Mouse (Mus musculus): ENCODE data around the gene Elp5. TPM values are rescaled to one million over a fixed set of nuclear protein-coding genes. Genes with fewer than 3 reads are reported as not detected.
A peak's percentile ranks its signal among the peaks of the same experiment; 100 is the strongest.

Elp5 gene
- polyA plus RNA-seq (2015; fragmentation: Nextera tagmentation; extraction: Ambion mirVana) = 69.4 and 73.0 TPM in 2 replicates

DNA sequence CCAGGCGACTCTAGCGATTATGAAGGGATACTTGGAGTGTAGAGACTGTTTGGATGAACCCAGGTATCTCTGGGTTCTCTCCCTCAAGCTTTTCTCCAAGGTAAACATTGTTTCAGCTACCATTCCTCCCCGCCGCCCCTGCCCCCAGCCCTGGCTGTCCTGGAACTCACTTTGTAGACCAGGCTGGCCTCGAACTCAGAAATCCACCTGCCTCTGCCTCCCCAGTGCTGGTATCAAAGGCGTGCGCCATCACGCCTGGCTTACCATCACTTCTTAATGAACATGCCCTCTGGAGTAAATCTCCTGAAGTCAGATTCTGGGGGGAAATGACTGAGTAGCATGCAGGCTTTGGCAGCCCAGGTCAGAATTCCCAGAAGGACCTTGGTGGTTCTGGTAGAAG is at the start of gene Elp5:
Gene Elp5, minus strand, starts transcription at position 293 of the 400 bp plus-strand sequence.

DNA sequence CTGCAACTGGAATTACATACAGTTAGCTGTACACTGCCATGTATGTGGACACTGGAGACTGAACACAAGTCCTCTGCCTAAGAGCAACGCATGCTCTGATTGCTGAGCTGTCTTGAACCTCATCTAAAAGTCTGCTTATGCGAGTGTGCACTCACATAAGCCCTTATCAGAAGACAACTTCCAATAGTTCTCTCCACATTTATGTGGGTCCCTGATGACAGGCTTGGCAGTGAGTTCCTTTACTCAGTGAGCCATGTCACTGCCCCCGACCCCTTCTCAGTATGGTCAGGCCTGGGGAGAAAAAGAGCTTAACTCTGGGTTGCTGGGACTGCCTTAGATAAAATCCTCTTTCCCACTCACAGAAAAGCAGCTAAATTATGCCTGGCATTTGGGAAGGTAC is 34.4 kb upstream of the Elp5 start, which contains the start of gene Dlg4:
Gene Dlg4, plus strand, starts transcription at position 274 of the 400 bp plus-strand sequence.

DNA sequence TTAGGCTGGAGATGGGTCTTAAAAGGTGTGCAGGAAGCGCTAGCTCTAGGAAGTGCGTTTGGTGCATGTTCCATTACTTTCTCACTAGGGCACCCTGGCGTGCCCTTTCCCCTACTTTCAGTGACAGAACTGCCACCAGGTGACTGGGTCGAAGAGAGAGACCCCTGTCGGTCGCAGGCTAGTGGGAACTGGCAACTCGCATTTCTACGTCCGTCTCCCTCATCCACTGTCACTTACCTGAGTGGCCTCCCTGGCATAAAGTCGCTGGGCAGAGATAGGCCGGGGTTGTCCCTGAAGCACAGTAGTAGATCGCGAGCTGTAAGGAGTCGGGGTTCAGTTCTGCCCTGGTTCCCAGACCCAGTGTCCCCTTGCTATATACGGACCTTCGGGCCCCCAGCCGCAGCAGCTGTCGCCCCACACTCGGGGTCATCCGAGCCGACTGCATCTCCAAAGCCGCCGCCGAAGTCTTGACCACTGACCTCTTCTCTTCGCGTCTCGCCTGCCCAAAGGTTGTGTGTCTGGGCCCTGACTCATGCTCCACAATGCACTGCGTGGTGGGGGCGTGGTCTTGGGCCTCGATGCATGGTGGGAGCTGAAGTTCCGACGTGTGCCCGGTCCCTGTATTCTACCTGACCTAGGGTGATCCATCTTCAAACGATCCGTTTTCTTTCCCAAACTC is 32.7 kb upstream of the Elp5 start, which contains the start of gene Acadvl:
Gene Acadvl, minus strand, starts transcription at position 532 of the 679 bp plus-strand sequence.

DNA sequence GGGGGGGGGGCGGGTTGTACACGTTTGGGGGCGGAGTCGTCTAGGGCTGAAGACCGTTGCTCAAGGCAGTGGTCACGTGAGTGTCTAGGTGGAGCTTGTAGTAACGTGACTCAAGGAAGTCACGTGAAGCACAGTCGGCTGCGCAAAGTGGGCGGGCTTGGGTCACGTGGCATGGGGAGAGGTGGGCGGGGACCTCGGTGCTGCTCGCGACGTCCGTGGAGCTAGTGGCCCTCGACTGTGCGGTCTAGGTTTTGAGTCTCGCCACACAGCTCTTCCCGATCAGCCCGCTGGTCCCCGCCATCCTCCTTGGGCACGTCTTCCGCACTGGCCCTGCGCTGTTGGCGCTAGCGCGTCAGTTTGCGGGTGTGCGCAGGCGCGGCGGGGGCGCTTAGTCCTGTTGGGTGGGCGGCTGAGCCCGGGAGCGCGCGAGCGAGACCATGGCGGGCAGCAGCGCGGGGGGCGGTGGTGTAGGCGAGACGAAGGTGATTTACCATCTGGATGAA is 18.1 kb upstream of the Elp5 start, which contains the start of gene Dvl2:
Gene Dvl2, plus strand, starts transcription at position 200 of the 503 bp plus-strand sequence.

DNA sequence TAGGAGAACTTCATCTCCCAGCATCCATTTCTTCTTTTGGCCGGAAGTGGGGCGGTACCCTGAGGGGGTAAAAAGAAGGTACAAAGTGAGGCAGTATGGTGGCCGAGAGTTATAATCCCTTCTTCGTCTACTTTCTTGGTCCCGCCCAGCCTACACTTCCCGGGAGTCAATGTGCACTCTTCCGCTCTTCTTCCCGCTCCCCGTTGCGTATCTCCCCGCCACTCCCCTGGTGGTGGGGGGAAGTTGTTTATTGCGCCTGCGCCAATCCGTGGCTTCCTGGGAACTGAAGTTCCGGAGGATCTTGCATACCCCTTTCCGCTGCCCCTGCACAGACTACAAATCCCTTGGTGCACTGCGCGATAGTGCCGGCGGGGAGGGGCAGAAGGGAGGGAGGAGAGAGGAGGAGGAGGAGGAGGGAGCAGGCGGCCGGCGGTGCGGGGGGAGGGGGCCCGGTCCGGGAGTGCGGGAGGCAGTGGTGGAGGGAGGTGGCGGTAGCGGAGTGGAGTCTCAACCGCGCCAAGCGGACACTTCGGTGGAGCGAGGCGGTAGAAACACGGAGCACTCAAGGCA is 13.2 kb upstream of the Elp5 start, which contains the start of gene Phf23:
Gene Phf23, plus strand, starts transcription at position 387 of the 570 bp plus-strand sequence.

DNA sequence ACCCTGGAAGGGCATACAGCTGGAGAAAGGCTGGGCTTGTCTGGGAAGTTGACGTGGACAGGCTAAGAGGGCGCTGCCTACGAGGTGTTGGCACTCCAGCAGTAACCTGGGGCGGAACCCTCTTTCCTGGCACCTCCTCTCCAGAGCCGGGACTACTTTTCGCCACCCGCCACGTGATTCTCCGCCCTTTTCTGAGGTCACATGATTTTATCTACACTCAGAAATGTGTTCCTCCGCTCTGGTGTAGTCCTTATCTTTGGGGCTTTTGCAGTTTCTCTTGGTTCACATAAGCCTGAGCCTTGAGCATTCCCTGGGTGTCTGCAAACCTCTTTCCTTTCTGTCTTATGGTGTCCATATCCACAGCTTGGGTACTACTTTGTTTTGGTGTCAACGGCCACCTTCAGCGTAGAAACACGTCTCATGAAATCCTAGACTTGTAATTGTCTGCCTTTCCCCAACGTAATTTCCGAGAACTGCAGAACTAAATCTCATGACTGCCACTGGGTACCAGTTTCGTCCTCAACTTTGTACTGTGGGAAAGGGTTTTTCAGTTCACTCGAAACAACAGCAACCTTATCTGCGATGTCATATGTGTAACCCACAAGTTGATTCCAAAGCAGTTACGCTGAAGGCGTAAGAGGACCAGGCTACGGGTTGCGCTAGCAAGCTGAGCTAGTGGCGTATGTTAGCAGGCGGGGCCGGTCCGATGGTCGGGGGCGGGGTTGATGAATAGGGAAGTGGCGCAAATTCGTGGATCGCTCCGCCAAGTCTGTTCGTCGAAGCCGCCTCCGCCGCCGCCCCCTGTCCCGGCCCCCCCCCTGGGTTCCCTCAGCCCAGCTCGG is 8.8 kb upstream of the Elp5 start, which contains the start of gene Gabarap:
Gene Gabarap, plus strand, starts transcription at position 294 of the 842 bp plus-strand sequence.

DNA sequence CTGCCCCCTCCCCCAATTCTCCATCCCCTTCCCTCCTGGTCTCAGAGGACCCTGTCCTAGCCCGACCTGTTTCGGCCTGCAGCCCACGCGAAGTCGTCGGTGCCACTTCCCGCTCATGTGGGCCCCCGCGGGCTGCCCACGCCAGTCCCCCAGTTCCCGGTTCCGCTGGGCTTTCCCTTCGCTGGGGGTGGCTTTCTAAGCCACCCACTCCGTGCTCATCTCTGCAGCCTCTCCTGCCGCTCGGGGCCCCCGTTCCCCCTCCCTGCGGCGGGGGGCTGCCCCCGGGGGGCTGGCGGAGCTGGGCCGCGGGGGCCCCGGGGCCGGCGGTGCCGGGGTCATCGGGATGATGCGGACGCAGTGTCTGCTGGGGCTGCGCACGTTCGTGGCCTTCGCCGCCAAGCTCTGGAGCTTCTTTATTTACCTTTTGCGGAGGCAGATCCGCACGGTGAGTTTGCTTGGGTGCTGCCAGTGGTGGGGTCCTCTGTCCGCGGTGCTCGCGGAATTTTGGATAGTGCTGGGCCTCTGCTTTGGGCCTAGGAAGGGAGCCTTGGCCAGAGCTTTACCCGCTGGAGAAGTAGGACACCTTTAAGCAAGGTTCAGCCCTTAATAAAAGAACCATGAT is 1.1 kb downstream of the Elp5 start, which contains the start of gene Ctdnep1:
Gene Ctdnep1, plus strand, starts transcription at position 16 of the 622 bp plus-strand sequence.

DNA sequence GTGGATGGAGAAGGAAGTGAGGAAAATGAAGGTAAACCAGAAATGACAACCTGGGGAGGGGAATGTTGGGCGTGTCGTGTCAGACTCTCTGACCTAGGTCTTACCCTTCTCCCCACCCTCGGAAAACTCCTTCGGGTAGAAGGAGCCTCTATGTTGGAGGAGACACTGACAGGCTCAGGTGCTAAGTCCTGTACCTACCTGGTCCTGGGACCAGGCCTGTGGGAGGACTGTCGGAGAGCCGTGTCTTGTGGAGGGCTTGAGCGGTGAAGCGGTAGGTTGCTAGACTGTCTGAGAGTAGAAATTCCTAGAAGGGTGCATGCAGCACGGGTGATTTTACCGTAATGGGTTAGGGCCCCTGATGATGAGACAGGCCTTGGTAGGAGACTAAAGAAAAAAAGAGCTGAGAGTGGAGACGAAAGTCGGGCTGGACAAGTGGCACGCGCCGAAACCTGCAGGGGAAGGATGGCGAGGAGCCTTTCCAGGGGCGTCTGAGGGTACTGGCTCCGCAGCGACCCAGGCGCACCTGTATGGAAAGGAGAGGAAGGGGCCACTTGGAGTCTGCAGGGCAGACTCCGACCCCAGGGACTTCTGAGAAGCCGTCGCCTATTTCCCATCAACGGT is 17.6 kb downstream of the Elp5 start, which contains the start of gene Cldn7:
Gene Cldn7, plus strand, starts transcription at position 130 of the 621 bp plus-strand sequence.

DNA sequence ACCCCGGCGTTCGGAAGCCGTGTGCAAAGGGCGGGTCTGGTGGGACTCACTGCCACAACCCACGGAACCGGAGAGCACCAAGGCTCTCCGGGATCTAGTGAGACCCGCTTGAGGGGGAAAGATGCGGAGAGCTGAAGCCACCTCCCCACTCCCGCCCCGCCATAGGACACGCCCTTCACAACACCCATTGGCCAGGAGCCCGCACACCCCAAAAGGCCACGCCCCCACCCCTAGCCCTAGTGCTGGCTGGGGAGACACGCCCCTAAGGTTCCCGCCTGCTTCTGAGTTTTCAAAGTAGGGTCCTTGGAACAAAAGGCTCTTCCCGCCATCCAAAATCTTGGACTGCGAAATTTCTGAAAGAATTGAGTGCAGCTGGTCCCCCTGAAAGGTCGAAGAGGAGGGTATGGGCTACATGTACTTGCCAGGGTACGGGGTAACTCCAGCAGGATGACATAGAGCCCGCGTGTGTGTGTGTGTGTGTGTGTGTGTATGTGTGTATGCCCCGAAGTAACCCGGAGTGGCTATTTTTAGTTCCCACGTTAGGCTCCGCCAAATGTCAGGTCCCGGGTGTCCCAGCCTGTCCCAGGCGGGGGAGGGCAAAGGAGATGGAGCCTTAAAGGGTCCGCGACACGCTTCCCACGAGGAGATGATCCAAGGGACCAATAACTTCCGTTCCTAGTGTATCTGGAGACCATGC is 34.1 kb downstream of the Elp5 start, which contains the start of gene Slc2a4:
Gene Slc2a4, minus strand, starts transcription at position 123 of the 697 bp plus-strand sequence.

DNA sequence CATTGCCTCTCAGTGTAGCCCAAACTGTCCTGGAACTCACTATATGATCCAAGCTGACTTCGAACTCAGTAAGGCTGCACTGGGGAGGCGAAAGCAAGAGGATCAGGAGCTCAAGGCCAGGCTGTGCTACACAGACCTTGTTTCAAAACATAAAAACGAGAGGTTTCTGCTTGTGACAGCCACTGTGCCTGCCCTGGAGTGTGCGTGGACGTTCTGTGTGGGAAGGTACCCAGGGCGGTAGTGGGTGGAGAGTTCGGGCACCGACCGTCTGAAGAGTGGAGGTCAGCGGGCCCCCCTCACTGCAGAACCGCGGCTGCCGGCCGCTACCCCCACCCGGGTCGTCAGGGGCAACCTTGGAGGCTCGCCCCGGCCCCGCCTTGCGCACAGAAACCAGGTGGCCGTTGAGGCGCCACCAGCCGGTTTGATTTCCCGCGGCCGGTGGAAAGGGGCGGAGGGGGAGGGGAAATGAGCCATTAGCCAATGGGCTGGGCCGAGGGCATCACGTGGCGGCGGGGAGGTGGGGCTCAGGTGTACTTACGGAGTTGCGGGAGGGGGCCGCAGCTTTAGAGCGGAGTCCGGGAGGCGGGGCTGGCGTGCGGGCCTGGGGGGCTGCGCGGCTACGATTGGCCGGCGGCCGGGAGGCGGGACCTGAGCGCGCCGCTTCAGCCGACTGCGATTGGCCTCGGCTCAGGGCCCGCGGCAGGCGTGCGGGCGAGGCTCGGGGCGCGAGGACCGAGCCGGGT is 47.0 kb downstream of the Elp5 start, which contains the start of gene Ybx2:
Gene Ybx2, plus strand, starts transcription at position 660 of the 743 bp plus-strand sequence.

DNA sequence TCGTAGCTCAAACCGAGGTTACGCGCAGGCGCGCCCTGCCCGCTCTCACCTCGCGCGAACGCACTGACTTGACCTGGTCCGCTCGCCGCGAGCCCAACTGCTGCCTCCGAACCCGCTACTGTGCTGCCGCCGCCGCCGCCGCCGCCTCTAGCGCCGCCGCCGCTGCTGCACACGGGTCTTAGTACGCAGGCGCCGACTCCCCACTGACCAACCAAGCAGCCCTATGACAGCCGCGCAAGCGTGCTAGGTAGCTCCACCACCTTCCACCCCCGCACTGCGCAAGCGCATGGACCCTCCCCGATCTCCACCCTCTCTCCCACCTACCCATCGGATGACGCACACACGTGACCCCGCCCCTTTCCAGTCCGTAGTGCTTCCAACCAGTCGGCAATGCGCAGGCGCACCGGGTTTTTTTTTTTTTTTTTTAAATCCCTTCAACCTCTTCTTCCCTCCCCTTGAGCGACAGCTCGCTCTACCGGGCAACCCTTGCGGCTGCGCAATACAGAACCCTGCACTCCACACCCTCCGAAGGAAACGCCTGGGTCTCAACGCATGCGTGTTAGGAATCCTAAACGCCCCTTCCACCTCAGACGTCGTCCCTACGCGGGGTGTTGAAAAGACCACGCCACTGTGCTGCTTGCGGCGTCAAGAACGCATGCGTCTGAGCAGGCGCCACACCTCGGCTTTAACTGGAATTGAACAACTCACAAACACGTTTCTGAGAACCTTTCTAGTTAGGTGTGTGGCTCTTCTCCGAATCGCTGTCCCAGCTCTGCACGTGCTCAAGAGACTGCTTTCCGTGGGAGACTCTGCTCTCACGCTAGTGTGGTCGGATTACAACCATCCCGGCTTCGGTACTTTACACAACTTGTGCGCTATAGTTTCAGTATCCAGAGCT is 61.0 kb downstream of the Elp5 start, which contains the start of gene Eif5a:
Gene Eif5a, minus strand, starts transcription at position 845 of the 898 bp plus-strand sequence.

MicroRNAs within 50 kb of the gene (microRNA counts, 519-probe panel; counts per million panel counts)
- microRNA mmu-miR-324-3p (88.3 counts per million), microRNA mmu-miR-324-5p (2,295 counts per million, percentile 2 among the panel's probes with 10 or more counts)

Other genes with a start within 250 kb of the Elp5 start
- 15.2 and 15.8 TPM in 2 replicates for gene Polr2a, start 223.9 kb downstream of the Elp5 start, polyA plus RNA-seq (2015; fragmentation: Nextera tagmentation; extraction: Ambion mirVana)
- gene Slc35g3, start 220.5 kb downstream of the Elp5 start, polyA plus RNA-seq (2015; fragmentation: Nextera tagmentation; extraction: Ambion mirVana) = 0.07 and 0.08 TPM in 2 replicates
- 1.3 and 1.9 TPM in 2 replicates for gene Zbtb4, start 216.6 kb downstream of the Elp5 start, polyA plus RNA-seq (2015; fragmentation: Nextera tagmentation; extraction: Ambion mirVana)
- 0.99 and 1.5 TPM in 2 replicates for gene Chrnb1, start 186.6 kb downstream of the Elp5 start, polyA plus RNA-seq (2015; fragmentation: Nextera tagmentation; extraction: Ambion mirVana)
- 0.33 and 0.36 TPM in 2 replicates for gene Fgf11, start 180.7 kb downstream of the Elp5 start, polyA plus RNA-seq (2015; fragmentation: Nextera tagmentation; extraction: Ambion mirVana)
- gene Tmem102, start 176.9 kb downstream of the Elp5 start, polyA plus RNA-seq (2015; fragmentation: Nextera tagmentation; extraction: Ambion mirVana) = 0.30 and 0.68 TPM in 2 replicates
- gene Gm39566, start 167.2 kb downstream of the Elp5 start, polyA plus RNA-seq (2015; fragmentation: Nextera tagmentation; extraction: Ambion mirVana) = not detected in 2 replicates
- gene Spem2, start 164.1 kb downstream of the Elp5 start, polyA plus RNA-seq (2015; fragmentation: Nextera tagmentation; extraction: Ambion mirVana) = not detected in 2 replicates
- gene Spem1, start 160.3 kb downstream of the Elp5 start, polyA plus RNA-seq (2015; fragmentation: Nextera tagmentation; extraction: Ambion mirVana) = 0.12 TPM in 1 of 2 replicates, not detected in the other
- gene Nlgn2, start 144.7 kb downstream of the Elp5 start, polyA plus RNA-seq (2015; fragmentation: Nextera tagmentation; extraction: Ambion mirVana) = 2.6 and 3.1 TPM in 2 replicates
- gene Tmem256, start 144.0 kb downstream of the Elp5 start, polyA plus RNA-seq (2015; fragmentation: Nextera tagmentation; extraction: Ambion mirVana) = 337 and 343 TPM in 2 replicates
- 45.7 and 56.8 TPM in 2 replicates for gene Plscr3, start 136.1 kb downstream of the Elp5 start, polyA plus RNA-seq (2015; fragmentation: Nextera tagmentation; extraction: Ambion mirVana)
- 0.56 and 0.91 TPM in 2 replicates for gene Tnk1, start 123.8 kb downstream of the Elp5 start, polyA plus RNA-seq (2015; fragmentation: Nextera tagmentation; extraction: Ambion mirVana)
- not detected in 2 replicates for gene Tmem95, start 104.5 kb downstream of the Elp5 start, polyA plus RNA-seq (2015; fragmentation: Nextera tagmentation; extraction: Ambion mirVana)
- gene Kctd11, start 101.1 kb downstream of the Elp5 start, polyA plus RNA-seq (2015; fragmentation: Nextera tagmentation; extraction: Ambion mirVana) = 2.3 and 3.1 TPM in 2 replicates
- gene Acap1, start 87.0 kb downstream of the Elp5 start, polyA plus RNA-seq (2015; fragmentation: Nextera tagmentation; extraction: Ambion mirVana) = 15.3 and 21.3 TPM in 2 replicates
- gene 2810408A11Rik, start 81.5 kb downstream of the Elp5 start, polyA plus RNA-seq (2015; fragmentation: Nextera tagmentation; extraction: Ambion mirVana) = 2.2 and 2.6 TPM in 2 replicates
- gene Neurl4, start 81.4 kb downstream of the Elp5 start, polyA plus RNA-seq (2015; fragmentation: Nextera tagmentation; extraction: Ambion mirVana) = 3.2 and 3.4 TPM in 2 replicates
- 104 and 116 TPM in 2 replicates for gene Gps2, start 68.6 kb downstream of the Elp5 start, polyA plus RNA-seq (2015; fragmentation: Nextera tagmentation; extraction: Ambion mirVana)
- 1,453 and 1,558 TPM in 2 replicates for gene Eif5a, start 60.6 kb downstream of the Elp5 start, polyA plus RNA-seq (2015; fragmentation: Nextera tagmentation; extraction: Ambion mirVana)
- 0.12 and 0.53 TPM in 2 replicates for gene Ybx2, start 46.7 kb downstream of the Elp5 start, polyA plus RNA-seq (2015; fragmentation: Nextera tagmentation; extraction: Ambion mirVana)
- 19.1 and 22.0 TPM in 2 replicates for gene Slc2a4, start 34.3 kb downstream of the Elp5 start, polyA plus RNA-seq (2015; fragmentation: Nextera tagmentation; extraction: Ambion mirVana)
- 0.98 and 1.6 TPM in 2 replicates for gene Cldn7, start 17.7 kb downstream of the Elp5 start, polyA plus RNA-seq (2015; fragmentation: Nextera tagmentation; extraction: Ambion mirVana)
- 20.7 and 22.4 TPM in 2 replicates for gene Ctdnep1, start 1.4 kb downstream of the Elp5 start, polyA plus RNA-seq (2015; fragmentation: Nextera tagmentation; extraction: Ambion mirVana)
- gene Gabarap, start 8.6 kb upstream of the Elp5 start, polyA plus RNA-seq (2015; fragmentation: Nextera tagmentation; extraction: Ambion mirVana) = 318 and 353 TPM in 2 replicates
- 26.6 and 35.9 TPM in 2 replicates for gene Phf23, start 13.3 kb upstream of the Elp5 start, polyA plus RNA-seq (2015; fragmentation: Nextera tagmentation; extraction: Ambion mirVana)
- gene Dvl2, start 18.1 kb upstream of the Elp5 start, polyA plus RNA-seq (2015; fragmentation: Nextera tagmentation; extraction: Ambion mirVana) = 6.9 and 10.2 TPM in 2 replicates
- 58.3 and 59.1 TPM in 2 replicates for gene Acadvl, start 32.9 kb upstream of the Elp5 start, polyA plus RNA-seq (2015; fragmentation: Nextera tagmentation; extraction: Ambion mirVana)
- 1.5 and 3.1 TPM in 2 replicates for gene Dlg4, start 34.4 kb upstream of the Elp5 start, polyA plus RNA-seq (2015; fragmentation: Nextera tagmentation; extraction: Ambion mirVana)
- 0.10 and 0.16 TPM in 2 replicates for gene Asgr1, start 71.6 kb upstream of the Elp5 start, polyA plus RNA-seq (2015; fragmentation: Nextera tagmentation; extraction: Ambion mirVana)
- 0.12 TPM in 1 of 2 replicates, not detected in the other for gene Asgr2, start 110.1 kb upstream of the Elp5 start, polyA plus RNA-seq (2015; fragmentation: Nextera tagmentation; extraction: Ambion mirVana)
- 2.3 and 3.5 TPM in 2 replicates for gene Mgl2, start 147.8 kb upstream of the Elp5 start, polyA plus RNA-seq (2015; fragmentation: Nextera tagmentation; extraction: Ambion mirVana)
- gene Clec10a, start 173.7 kb upstream of the Elp5 start, polyA plus RNA-seq (2015; fragmentation: Nextera tagmentation; extraction: Ambion mirVana) = 2.9 and 5.5 TPM in 2 replicates
- 0.28 and 0.64 TPM in 2 replicates for gene Slc16a11, start 230.2 kb upstream of the Elp5 start, polyA plus RNA-seq (2015; fragmentation: Nextera tagmentation; extraction: Ambion mirVana)
- 3.0 and 3.3 TPM in 2 replicates for gene Slc16a13, start 238.5 kb upstream of the Elp5 start, polyA plus RNA-seq (2015; fragmentation: Nextera tagmentation; extraction: Ambion mirVana)
- 5.9 and 8.2 TPM in 2 replicates for gene Bcl6b, start 247.3 kb upstream of the Elp5 start, polyA plus RNA-seq (2015; fragmentation: Nextera tagmentation; extraction: Ambion mirVana)

All from spleen, postnatal 0 days (tissue).